Mouse (Mus musculus) liver, postnatal 0 days (tissue): ENCODE results near the gene Snapc3. TPM values are rescaled to one million over a fixed set of nuclear protein-coding genes. Genes with fewer than 3 reads are reported as not detected.

Source experiments
- ATAC-seq: fragments of 200-750 bp; cut with Nextera tagmentation; 2 replicates; pipeline ENCODE4 v1.8.0; 2017; ENCODE audit warnings: mild to moderate bottlenecking, moderate library complexity
- DNase-seq: peaks from one replicate; pipeline ENCODE4 v3.0.0-alpha.2; 2016
- H3K27ac ChIP-seq: fragments of 300-500 bp; sonication (generic); 2 replicates; pipeline ENCODE4 v1.5.1; 2014; ENCODE audit warnings: antibody characterized with exemption, moderate library complexity, mild to moderate bottlenecking, low read depth
- H3K27me3 ChIP-seq: fragments of 300-500 bp; sonication (generic); 2 replicates; pipeline ENCODE4 v1.6.1; 2014; ENCODE audit warnings: low read length, control low read depth, mixed read lengths; ENCODE audit not compliant: insufficient read depth
- H3K36me3 ChIP-seq: fragments of 300-500 bp; sonication (generic); replicated peaks from 2 replicates; pipeline ENCODE4 v1.6.1; 2014; ENCODE audit warnings: mild to moderate bottlenecking, control low read depth, low read length, moderate library complexity, mixed read lengths; ENCODE audit not compliant: insufficient read depth
- H3K4me1 ChIP-seq: fragments of 300-500 bp; sonication (generic); 2 replicates; pipeline ENCODE4 v1.6.1; 2014; ENCODE audit warnings: antibody characterized with exemption, mild to moderate bottlenecking, control low read depth; ENCODE audit not compliant: insufficient read depth
- H3K4me2 ChIP-seq: fragments of 300-500 bp; sonication (generic); 2 replicates; pipeline ENCODE4 v1.6.1; 2014; ENCODE audit warnings: low read depth, mild to moderate bottlenecking, low read length, moderate library complexity, mixed read lengths
- H3K4me3 ChIP-seq: fragments of 300-500 bp; sonication (generic); 2 replicates; pipeline ENCODE4 v1.5.1; 2014; ENCODE audit warnings: low read depth, low read length
- H3K9ac ChIP-seq: fragments of 300-500 bp; sonication (generic); replicated peaks from 2 replicates; pipeline ENCODE4 v1.6.1; 2014; ENCODE audit warnings: mild to moderate bottlenecking, moderate library complexity
- H3K9me3 ChIP-seq: fragments of 300-500 bp; sonication (generic); 2 replicates; pipeline ENCODE4 v1.6.1; 2016; ENCODE audit warnings: mild to moderate bottlenecking, control low read depth, low read length, mixed read lengths
- CTCF ChIP-seq: sonication (generic); IDR thresholded peaks from 2 replicates; pipeline ENCODE4 v1.5.1; 2016; ENCODE audit warnings: antibody characterized with exemption, low read depth
- EP300 ChIP-seq: IDR thresholded peaks from 2 replicates; pipeline ENCODE4 v1.6.1; 2016; ENCODE audit warnings: antibody characterized with exemption, low read depth, mild to moderate bottlenecking
- WGBS: fragments of 180-500 bp; shearing (Covaris S2); extraction: QIAGEN DNeasy Blood & Tissue Kit; methylation state at CpG from one replicate; pipeline ENCODE4 v1.1.7; 2014; ENCODE audit not compliant: insufficient replicate concordance; 5-methylcytosine and 5-hydroxymethylcytosine counted together
- polyA plus RNA-seq: library from polyadenylated mRNA; unstranded; fragments of >200 nt; fragmentation: Nextera tagmentation; extraction: Ambion mirVana; gene quantifications from 2 replicates; pipeline ENCODE4 v1.2.1, GENCODE M21; 2015

Gene Snapc3
- polyA plus RNA-seq, 1 experiment from 2014 or later = 7.2 TPM

DNA sequence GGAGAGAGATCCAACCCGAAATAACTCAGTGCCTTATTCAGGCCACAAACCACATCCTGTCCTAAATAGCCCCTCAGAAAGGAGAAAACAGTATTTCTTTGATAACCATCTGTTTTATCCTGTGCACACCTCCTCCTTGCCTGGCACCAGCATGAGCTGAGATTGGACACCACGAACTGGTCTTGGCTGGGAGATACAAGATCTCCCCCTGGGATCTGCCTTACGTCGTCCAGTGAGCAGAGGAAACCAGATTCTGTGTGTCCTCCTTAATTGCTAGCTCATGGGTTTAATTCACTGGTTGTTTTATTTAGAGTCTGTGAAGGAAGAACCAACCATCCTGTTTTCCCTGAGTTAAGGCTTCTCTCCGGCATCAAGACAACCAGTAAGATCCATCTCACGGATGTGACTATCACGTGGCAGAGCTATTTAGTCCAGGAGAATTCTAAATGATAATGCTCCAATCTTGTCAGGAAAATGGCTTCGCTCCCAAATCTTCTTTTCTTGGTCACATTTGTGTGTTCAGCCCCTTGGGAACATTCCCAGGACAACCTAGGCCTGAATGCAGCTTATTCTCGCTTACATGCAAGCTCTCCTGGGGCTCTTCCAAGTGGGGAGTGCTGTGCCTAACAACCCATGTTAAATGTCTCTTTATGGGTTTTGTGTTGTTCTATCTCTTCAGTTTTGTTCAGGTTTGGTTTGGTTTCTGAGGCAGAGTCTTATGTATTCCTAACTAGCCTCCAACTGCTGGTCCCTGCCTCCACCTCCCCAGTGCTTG lies 20.3 kb upstream of the Snapc3 start:
- 60% methylated on average over 9 of the region's 9 CpGs for WGBS
- ATAC-seq (no peak), DNase-seq (no peak)
- Histone ChIP-seq H3K27me3 (no peaks in the 10 kb centered on the region), H3K9me3 (no peaks in the 10 kb centered on the region), H3K4me3 (no peak overlapping the region), H3K9ac (no peak overlapping the region), H3K27ac (no peak overlapping the region), H3K36me3 (no peaks in the 10 kb centered on the region), H3K4me1 (no peaks in the 10 kb centered on the region), H3K4me2 (no peak overlapping the region)
- no peak for TF ChIP-seq CTCF
- TF ChIP-seq EP300 = no peak

DNA sequence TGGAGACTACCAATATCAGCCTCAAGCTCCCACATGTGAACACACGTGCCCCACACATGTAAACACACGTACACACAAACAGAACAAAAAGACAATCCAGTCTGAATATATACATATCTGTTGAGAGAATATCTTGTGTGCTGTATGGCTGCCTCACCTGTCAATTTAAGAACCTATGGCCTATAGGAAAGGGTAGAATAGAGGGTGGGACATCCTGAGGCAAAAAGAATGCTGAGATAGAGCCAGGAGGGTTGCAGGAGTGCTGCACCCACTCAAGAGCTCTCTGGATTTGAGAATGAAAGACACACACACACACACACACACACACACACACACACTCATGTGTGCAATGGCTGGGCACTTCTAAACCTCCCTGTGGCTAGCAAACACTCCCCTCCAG lies 19.0 kb upstream of the Snapc3 start:
- Histone ChIP-seq H3K27me3 (no peaks in the 10 kb centered on the region), H3K4me1 (no peaks in the 10 kb centered on the region), H3K9me3 (peaks cover 6% of the 10 kb centered on the region), H3K27ac (no peak overlapping the region), H3K4me2 (no peak overlapping the region), H3K4me3 (no peak overlapping the region), H3K9ac (no peak overlapping the region), H3K36me3 (no peaks in the 10 kb centered on the region)
- WGBS = 58% methylated on average over 2 of the region's 2 CpGs
- ATAC-seq (no peak), DNase-seq (no peak)
- TF ChIP-seq EP300 (no peak), CTCF (no peak)

DNA sequence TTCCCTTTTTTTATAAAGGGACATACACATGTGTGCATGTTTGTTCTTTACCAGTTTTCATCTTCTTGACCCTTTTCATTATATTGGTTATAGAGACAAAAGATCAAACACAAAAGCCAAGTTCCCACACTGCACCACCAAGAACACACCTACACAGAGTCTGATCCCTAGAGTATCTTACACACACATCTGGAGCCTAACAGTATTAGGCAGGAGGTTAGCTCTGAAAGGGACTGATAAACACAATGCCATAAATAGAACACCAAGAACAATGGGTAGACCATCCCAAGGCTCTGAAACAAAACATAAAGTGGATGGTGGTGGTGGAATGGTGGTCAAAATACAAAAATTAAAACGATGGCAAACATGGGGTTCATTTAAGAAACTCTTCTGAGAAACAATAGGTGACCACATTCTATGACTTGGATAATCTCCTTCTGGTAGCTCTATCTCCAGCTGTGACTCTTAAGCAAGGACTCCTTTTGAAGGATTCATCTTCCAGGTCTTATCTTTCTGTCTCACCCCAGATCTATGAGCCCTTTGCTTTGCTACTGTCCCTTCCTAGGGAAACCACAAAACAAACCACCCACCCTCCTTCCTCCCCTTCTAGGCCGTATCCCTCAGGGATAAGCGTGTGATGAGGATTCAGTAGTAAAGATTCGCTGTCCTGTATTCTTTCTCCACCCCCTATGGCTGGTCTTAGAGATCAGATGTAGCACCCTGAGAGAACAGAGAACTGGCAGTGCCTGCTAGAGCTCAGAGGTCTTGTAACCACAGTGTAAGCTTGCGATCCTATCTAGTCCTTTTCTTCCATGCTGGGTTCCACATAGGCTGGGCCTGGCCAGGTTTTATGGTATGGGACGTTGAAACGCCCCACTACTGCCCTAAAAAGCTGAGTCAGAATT lies 16.6 kb upstream of the Snapc3 start:
- no peak for DNase-seq
- no peaks in the 10 kb centered on the region for H3K4me1 ChIP-seq
- no peak overlapping the region for H3K4me2 ChIP-seq
- peaks cover 7% of the 10 kb centered on the region for H3K9me3 ChIP-seq
- no peaks in the 10 kb centered on the region for H3K36me3 ChIP-seq
- no peaks in the 10 kb centered on the region for H3K27me3 ChIP-seq
- ATAC-seq = peak; percentile 66
- no peak overlapping the region for H3K4me3 ChIP-seq
- 0 out of 2 replicates have a peak, but pooled peaks have one; percentile 44 for TF ChIP-seq EP300
- no peak for TF ChIP-seq CTCF
- 63% methylated on average over 7 of the region's 7 CpGs for WGBS
- H3K27ac ChIP-seq = no peak overlapping the region
- no peak overlapping the region for H3K9ac ChIP-seq

DNA sequence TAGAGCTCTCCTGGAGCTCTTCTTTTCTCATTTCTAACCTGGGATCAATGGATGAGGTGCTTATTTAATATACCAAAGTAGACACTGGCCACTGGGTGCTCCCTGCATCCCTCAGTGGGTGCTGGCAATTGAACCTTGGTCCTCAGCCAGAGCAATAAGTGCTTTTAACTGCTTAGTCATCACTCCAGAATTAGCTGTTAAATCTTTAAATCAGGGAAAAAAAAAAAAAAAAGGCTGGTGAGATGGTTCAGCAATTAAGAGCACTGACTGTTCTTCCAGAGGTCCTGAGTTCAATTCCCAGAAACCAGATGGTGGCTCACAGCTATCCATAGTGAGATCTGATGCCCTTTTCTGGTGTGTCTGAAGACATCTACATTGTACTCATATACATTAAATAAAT lies 15.8 kb upstream of the Snapc3 start:
- Histone ChIP-seq H3K9ac (no peak overlapping the region), H3K4me3 (no peak overlapping the region), H3K27ac (no peak overlapping the region), H3K4me2 (no peak overlapping the region), H3K9me3 (peaks cover 7% of the 10 kb centered on the region), H3K36me3 (no peaks in the 10 kb centered on the region), H3K27me3 (no peaks in the 10 kb centered on the region), H3K4me1 (no peaks in the 10 kb centered on the region)
- TF ChIP-seq EP300 (no peak), CTCF (no peak)
- ATAC-seq (no peak), DNase-seq (no peak)

DNA sequence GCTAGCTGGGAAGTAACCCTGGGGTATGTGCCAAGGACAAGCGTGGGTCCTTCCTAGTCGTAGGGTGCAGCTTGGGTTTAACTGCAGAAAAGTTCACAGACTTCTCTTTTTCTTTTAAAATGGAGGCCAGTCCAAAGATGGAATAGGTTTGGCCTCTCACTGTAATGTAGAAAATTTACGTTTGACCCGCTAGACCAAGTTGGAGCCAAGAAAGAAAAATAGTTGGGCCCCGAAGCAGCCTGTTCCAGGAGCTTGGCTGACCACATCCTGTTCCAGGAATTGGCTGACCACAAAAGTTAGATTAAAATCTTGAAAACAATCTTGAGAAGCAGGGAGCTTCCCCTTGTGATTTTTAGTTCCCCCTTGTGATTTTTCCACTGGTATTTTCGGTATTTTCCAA lies 9.8 kb upstream of the Snapc3 start:
- H3K36me3 ChIP-seq = no peaks in the 10 kb centered on the region
- 41% methylated on average over 6 of the region's 6 CpGs for WGBS
- no peak overlapping the region for H3K4me2 ChIP-seq
- no peak overlapping the region for H3K9ac ChIP-seq
- ATAC-seq = no peak
- no peaks in the 10 kb centered on the region for H3K4me1 ChIP-seq
- H3K27me3 ChIP-seq = no peaks in the 10 kb centered on the region
- no peak for DNase-seq
- H3K27ac ChIP-seq = no peak overlapping the region
- no peak overlapping the region for H3K4me3 ChIP-seq
- H3K9me3 ChIP-seq = peaks cover 15% of the 10 kb centered on the region
- TF ChIP-seq CTCF (no peak), EP300 (no peak)

DNA sequence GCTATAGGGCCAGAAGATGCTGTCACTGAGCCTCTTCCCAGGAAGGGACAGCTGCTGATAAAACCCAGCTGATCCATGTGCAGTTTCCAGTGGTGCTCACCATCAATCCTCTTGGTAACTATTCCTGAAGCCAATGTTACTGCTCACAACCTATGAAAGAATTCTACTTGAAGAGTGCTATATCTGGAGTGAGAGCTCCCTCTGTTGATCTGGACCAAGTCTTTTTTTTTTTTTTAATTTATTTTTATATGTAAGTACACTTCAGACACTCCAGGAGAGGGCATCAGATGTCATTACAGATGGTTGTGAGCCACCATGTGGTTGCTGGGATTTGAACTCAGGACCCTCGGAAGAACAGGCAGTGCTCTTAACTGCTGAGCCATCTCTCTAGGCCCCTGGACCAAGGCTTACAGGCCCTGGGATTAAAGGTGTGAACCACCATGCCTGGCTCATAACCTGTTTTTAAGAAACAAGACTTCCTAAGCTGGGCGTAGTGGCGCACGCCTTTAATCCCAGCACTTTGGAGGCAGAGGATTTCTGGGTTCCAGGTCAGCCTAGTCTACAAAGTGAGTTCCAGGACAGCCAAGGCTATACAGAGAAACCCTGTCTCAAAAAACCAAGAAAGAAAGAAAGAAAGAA lies 7.5 kb upstream of the Snapc3 start:
- DNase-seq = no peak
- no peaks in the 10 kb centered on the region for H3K36me3 ChIP-seq
- ATAC-seq = no peak
- WGBS = 87% methylated on average over 4 of the region's 4 CpGs
- no peaks in the 10 kb centered on the region for H3K4me1 ChIP-seq
- H3K27me3 ChIP-seq = no peaks in the 10 kb centered on the region
- H3K27ac ChIP-seq = no peak overlapping the region
- H3K9ac ChIP-seq = no peak overlapping the region
- TF ChIP-seq EP300 (no peak), CTCF (peak; percentile 28; the same call in 1 of the 2 replicates)
- no peak overlapping the region for H3K4me2 ChIP-seq
- H3K9me3 ChIP-seq = peaks cover 9% of the 10 kb centered on the region
- no peak overlapping the region for H3K4me3 ChIP-seq
